Mouse (Mus musculus): ENCODE data around the gene Prkca.

GRCm38 (mm10) chr11:108352842-108353388 is 9.2 kb upstream of the Prkca start:
- TF ChIP-seq CTCF (IDR thresholded peaks at IDR 0.05; ENCODE audit: control insufficient read depth, insufficient read depth, insufficient read length) (no peak), MYOG (IDR thresholded peaks at IDR 0.05; ENCODE audit: control insufficient read depth, extremely low read depth, insufficient read length) (no peak), MYOD1 (IDR thresholded peaks at IDR 0.05; ENCODE audit: control insufficient read depth, insufficient read length, low read depth) (no peak), USF1 (IDR thresholded peaks at IDR 0.05; ENCODE audit: low read depth) (no peak), CEBPB (IDR thresholded peaks at IDR 0.05; ENCODE audit: low read depth) (no peak), MAX (IDR thresholded peaks at IDR 0.05) (no peak)
